Mouse (Mus musculus) testis, adult 2 months (tissue): Measurements from ENCODE around the gene Fam217b.

ENCODE experiments used
- CTCF ChIP-seq: fragments of 200-500 bp; IDR thresholded peaks from 2 replicates; pipeline ENCODE4 v1.5.1; 2012; ENCODE audit warnings: low read depth, mild to moderate bottlenecking, inconsistent platforms, low read length, moderate library complexity; ENCODE audit not compliant: control insufficient read depth, insufficient read depth, insufficient replicate concordance
- POLR2A ChIP-seq: fragments of 200-500 bp; IDR thresholded peaks from 2 replicates; pipeline ENCODE4 v1.6.1; 2012; ENCODE audit warnings: low read depth, mild to moderate bottlenecking, inconsistent platforms, low read length, moderate library complexity; ENCODE audit not compliant: control insufficient read depth

- TF ChIP-seq CTCF: no peak
- no peak for TF ChIP-seq POLR2A
Measured at GRCm38 (mm10) chr2:178427181-178427580, 12.9 kb downstream of the Fam217b start.
